Mouse (Mus musculus): ENCODE results near the gene B4galnt3. TPM values are rescaled to one million over a fixed set of nuclear protein-coding genes. Genes with fewer than 3 reads are reported as not detected.
A peak's percentile ranks its signal among the peaks of the same experiment; 100 is the strongest.

B4galnt3 gene
- 0.19 and 0.26 TPM in 2 replicates for polyA plus RNA-seq (2014; fragmentation: Nextera tagmentation; extraction: Ambion mirVana)

DNA sequence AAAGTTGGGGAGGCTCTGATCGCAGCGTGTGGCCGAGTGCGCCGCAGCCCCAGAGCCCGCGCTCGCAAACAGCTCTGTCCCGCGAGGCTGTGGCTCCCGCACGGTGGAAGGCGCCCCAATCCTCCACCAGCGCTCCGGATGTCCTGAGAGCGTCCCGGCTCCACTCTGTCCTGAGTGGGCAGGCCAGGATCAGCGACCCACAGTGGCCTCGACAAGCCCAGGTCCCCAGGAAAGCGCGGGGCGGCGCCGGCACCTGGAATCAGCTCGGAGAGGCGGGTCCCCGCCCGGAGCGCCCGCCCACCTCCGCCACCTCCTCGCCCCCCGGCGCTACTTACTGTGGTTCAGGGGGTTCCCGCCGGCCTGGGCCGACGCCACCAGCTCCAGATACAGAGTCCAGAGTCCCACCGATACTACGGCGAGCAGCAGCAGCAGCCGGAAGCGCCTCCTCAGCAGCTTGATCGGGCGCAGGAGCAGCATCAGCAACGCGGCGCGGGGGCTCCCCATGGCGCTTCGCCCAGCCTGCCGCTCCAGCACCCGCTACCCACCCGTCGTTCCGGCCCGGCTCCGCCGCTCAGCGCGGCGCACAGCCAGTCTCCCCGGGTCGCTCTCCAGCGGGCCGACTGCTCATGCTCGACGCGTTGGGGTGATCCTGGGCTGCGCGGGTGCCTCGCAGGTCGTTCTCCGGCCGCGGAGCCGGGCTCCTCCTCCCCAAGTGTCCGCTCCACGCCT lies at the start of gene B4galnt3, which contains the start of gene D330020A13Rik:
TSS of gene B4galnt3 (minus strand) at position 504 of the 729 bp plus-strand sequence.
TSS of gene D330020A13Rik (plus strand) at position 309 of the 729 bp plus-strand sequence.
- Histone ChIP-seq H3K4me3 (ENCODE audit: control insufficient read depth in 1 of 2, insufficient read depth in 1 of 2, low read depth in 1 of 2, low read length in 2 of 2) (peak within 1 kb of the TSS; percentile 68 to 69), H3K27ac (replicated peaks in 1 of 2; ENCODE audit: control insufficient read depth in 1 of 2, insufficient read depth in 1 of 2, low read depth in 2 of 2, low read length in 2 of 2) (no peak within 1 kb of the TSS), H3K36me3 (ENCODE audit: control insufficient read depth, insufficient read depth, low read length) (no peaks in the 10 kb centered on the region), H3K4me2 (ENCODE audit: low read length) (peak within 1 kb of the TSS; percentile 99), H3K27me3 (ENCODE audit: control insufficient read depth, insufficient read depth, low read length) (peaks cover 25% of the 10 kb centered on the region), H3K4me1 (ENCODE audit: control insufficient read depth in 2 of 2, insufficient read depth in 2 of 2, low read length in 2 of 2) (peaks cover 0 to 3% of the 10 kb centered on the region in 2 experiments; a peak in 1 of 4 replicates), H3K9me3 (ENCODE audit: control insufficient read depth, low read length) (no peaks in the 10 kb centered on the region), H3K9ac (ENCODE audit: low read length) (peak within 1 kb of the TSS; percentile 68)
- 0% methylated on average over 71 of the region's 79 CpGs for WGBS
- ATAC-seq (ENCODE audit: insufficient number of reproducible peaks, insufficient read depth, low FRiP score, low read depth), result peak; percentile 29

DNA sequence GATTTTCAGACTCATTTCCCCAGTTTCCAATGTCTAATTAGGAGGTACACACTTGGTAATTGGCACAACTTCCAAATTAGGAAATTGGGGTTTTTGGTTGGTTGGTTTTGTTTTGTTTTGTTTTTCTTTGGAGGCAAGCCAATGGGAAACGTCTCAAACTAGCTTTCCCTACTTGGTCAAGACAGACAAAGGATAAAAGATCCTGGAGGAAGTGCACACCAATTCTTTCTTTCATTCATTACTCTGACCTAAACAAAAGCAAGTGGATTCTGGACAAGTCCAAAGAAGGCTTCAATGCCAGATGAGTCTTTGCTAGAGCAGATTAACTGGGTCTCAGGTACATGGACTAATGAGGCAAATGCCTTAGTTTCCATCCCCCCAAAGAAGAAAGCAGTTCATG lies 49.6 kb upstream of the B4galnt3 start:
- no peak for ATAC-seq (ENCODE audit: insufficient number of reproducible peaks, insufficient read depth, low FRiP score, low read depth)
- Histone ChIP-seq H3K4me2 (ENCODE audit: low read length) (no peak overlapping the region), H3K27me3 (ENCODE audit: control insufficient read depth, insufficient read depth, low read length) (no peaks in the 10 kb centered on the region), H3K36me3 (ENCODE audit: control insufficient read depth, insufficient read depth, low read length) (peaks cover 93% of the 10 kb centered on the region), H3K27ac (replicated peaks in 1 of 2; ENCODE audit: control insufficient read depth in 1 of 2, insufficient read depth in 1 of 2, low read depth in 2 of 2, low read length in 2 of 2) (no peak overlapping the region), H3K4me1 (ENCODE audit: control insufficient read depth in 2 of 2, insufficient read depth in 2 of 2, low read length in 2 of 2) (no peaks in the 10 kb centered on the region), H3K9me3 (ENCODE audit: control insufficient read depth, low read length) (no peaks in the 10 kb centered on the region), H3K4me3 (ENCODE audit: control insufficient read depth in 1 of 2, insufficient read depth in 1 of 2, low read depth in 1 of 2, low read length in 2 of 2) (no peak overlapping the region), H3K9ac (ENCODE audit: low read length) (no peak overlapping the region)
- 74% methylated on average over 1 of the region's 1 CpGs for WGBS

DNA sequence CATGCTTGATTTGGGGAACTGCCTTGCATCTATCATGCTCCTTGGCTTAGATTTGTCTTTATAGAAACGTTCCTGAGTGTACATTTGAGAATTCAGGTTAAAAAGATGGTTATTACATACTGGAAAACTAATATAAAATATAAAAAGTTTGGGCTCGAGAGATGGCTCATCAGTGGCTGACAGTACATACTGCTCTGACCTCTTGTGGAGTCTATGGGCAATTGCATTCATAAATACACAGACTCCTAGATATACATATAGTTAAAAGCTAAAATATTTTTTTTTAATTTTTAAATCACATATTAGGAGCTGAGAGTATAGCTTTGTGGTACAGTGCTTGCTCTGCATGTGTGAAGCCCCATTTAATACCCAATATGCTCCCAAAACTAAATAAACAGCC lies 38.0 kb upstream of the B4galnt3 start:
- Histone ChIP-seq H3K27ac (replicated peaks in 1 of 2; ENCODE audit: control insufficient read depth in 1 of 2, insufficient read depth in 1 of 2, low read depth in 2 of 2, low read length in 2 of 2) (no peak overlapping the region), H3K9ac (ENCODE audit: low read length) (no peak overlapping the region), H3K27me3 (ENCODE audit: control insufficient read depth, insufficient read depth, low read length) (no peaks in the 10 kb centered on the region), H3K9me3 (ENCODE audit: control insufficient read depth, low read length) (no peaks in the 10 kb centered on the region), H3K4me3 (ENCODE audit: control insufficient read depth in 1 of 2, insufficient read depth in 1 of 2, low read depth in 1 of 2, low read length in 2 of 2) (no peak overlapping the region), H3K4me2 (ENCODE audit: low read length) (no peak overlapping the region), H3K4me1 (ENCODE audit: control insufficient read depth in 2 of 2, insufficient read depth in 2 of 2, low read length in 2 of 2) (no peaks in the 10 kb centered on the region), H3K36me3 (ENCODE audit: control insufficient read depth, insufficient read depth, low read length) (peaks cover 91% of the 10 kb centered on the region)
- no peak for ATAC-seq (ENCODE audit: insufficient number of reproducible peaks, insufficient read depth, low FRiP score, low read depth)
- 76% methylated on average over 2 of the region's 2 CpGs for WGBS

DNA sequence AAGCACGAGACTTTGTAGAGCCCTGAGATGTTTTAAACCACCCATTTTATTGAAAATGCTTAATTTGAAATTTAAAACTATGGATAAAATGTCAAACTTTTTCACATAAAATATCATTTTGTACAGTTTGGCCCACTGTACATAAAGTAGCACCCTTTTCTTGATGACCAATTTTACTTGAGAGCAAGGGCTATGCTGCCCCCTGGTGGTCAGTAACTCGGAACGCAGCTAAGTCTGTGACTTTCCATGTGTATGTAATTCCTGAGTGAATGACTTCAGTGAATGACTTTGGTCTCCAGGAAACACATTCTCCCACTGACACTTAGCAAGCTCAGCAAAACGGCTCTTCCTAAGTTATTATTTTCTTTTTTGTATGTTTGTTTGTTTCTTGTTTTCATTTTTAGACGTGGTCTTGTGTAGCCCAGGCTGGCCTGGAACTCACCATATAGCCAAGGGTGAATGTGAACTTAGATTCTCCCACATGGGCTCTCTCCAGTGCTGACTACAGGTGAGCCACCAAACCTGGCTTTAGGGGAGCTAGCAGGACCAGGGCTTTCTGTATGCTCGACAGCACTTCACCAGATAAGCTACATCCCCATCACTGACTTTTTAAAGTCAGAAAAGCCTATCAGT lies 30.1 kb upstream of the B4galnt3 start:
- Histone ChIP-seq H3K27me3 (ENCODE audit: control insufficient read depth, insufficient read depth, low read length) (no peaks in the 10 kb centered on the region), H3K36me3 (ENCODE audit: control insufficient read depth, insufficient read depth, low read length) (peaks cover 31% of the 10 kb centered on the region), H3K4me1 (ENCODE audit: control insufficient read depth in 2 of 2, insufficient read depth in 2 of 2, low read length in 2 of 2) (no peaks in the 10 kb centered on the region), H3K4me3 (ENCODE audit: control insufficient read depth in 1 of 2, insufficient read depth in 1 of 2, low read depth in 1 of 2, low read length in 2 of 2) (no peak overlapping the region), H3K9me3 (ENCODE audit: control insufficient read depth, low read length) (no peaks in the 10 kb centered on the region), H3K4me2 (ENCODE audit: low read length) (no peak overlapping the region), H3K9ac (ENCODE audit: low read length) (no peak overlapping the region), H3K27ac (replicated peaks in 1 of 2; ENCODE audit: control insufficient read depth in 1 of 2, insufficient read depth in 1 of 2, low read depth in 2 of 2, low read length in 2 of 2) (no peak overlapping the region)
- WGBS, result 26% methylated on average over 6 of the region's 6 CpGs
- no peak for ATAC-seq (ENCODE audit: insufficient number of reproducible peaks, insufficient read depth, low FRiP score, low read depth)

DNA sequence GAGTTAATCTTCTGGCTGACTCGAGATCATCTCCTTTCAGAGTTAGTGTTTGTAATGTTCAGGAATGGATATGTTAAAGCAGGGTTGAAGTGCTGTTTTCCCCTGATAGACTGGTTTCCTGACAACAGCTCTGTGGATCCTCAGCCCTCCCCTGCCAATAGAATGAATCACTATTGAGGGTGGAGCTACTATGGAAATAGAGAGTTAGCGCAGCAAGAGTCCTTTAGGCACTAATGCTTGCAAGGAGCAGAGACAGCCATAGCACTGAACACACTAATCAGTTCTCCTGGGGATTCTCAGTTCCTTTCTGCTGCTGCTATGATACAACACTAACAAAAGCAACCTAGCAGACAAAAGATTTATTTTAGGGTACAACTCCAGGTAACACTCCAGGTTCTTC lies 26.0 kb upstream of the B4galnt3 start:
- Histone ChIP-seq H3K4me1 (ENCODE audit: control insufficient read depth in 2 of 2, insufficient read depth in 2 of 2, low read length in 2 of 2) (no peaks in the 10 kb centered on the region), H3K9me3 (ENCODE audit: control insufficient read depth, low read length) (no peaks in the 10 kb centered on the region), H3K27me3 (ENCODE audit: control insufficient read depth, insufficient read depth, low read length) (no peaks in the 10 kb centered on the region), H3K27ac (replicated peaks in 1 of 2; ENCODE audit: control insufficient read depth in 1 of 2, insufficient read depth in 1 of 2, low read depth in 2 of 2, low read length in 2 of 2) (no peak overlapping the region), H3K4me2 (ENCODE audit: low read length) (no peak overlapping the region), H3K4me3 (ENCODE audit: control insufficient read depth in 1 of 2, insufficient read depth in 1 of 2, low read depth in 1 of 2, low read length in 2 of 2) (no peak overlapping the region), H3K36me3 (ENCODE audit: control insufficient read depth, insufficient read depth, low read length) (peaks cover 14% of the 10 kb centered on the region), H3K9ac (ENCODE audit: low read length) (no peak overlapping the region)
- no peak for ATAC-seq (ENCODE audit: insufficient number of reproducible peaks, insufficient read depth, low FRiP score, low read depth)
- WGBS, result 56% methylated on average over 2 of the region's 2 CpGs

DNA sequence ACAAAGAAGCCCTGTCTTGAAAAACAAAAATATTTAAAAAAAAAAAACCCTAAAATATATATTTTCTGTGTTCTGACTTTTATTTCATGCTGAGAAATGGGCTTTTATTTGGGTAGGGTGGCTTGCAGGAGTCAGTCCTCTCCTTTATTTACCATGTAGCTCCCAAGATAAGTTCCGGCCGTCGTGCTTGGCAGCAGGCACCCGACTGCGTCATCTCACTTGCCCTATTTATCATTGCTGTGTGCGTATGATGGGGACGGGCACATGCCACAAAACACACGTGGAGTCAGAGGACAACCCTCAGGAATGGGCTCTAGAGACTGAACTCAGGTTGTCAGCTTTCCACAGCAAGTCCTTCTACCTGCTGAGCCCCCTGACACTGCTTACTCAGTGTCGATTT lies 24.8 kb upstream of the B4galnt3 start:
- H3K4me2 ChIP-seq (ENCODE audit: low read length), result no peak overlapping the region
- 0 out of 2 replicates have a peak, but pooled peaks cover 4% of the 10 kb centered on the region for H3K36me3 ChIP-seq (ENCODE audit: control insufficient read depth, insufficient read depth, low read length)
- H3K27me3 ChIP-seq (ENCODE audit: control insufficient read depth, insufficient read depth, low read length), result no peaks in the 10 kb centered on the region
- WGBS, result 83% methylated on average over 9 of the region's 9 CpGs
- no peak overlapping the region for H3K27ac ChIP-seq (replicated peaks in 1 of 2; ENCODE audit: control insufficient read depth in 1 of 2, insufficient read depth in 1 of 2, low read depth in 2 of 2, low read length in 2 of 2)
- no peaks in the 10 kb centered on the region for H3K9me3 ChIP-seq (ENCODE audit: control insufficient read depth, low read length)
- H3K9ac ChIP-seq (ENCODE audit: low read length), result no peak overlapping the region
- no peak overlapping the region for H3K4me3 ChIP-seq (ENCODE audit: control insufficient read depth in 1 of 2, insufficient read depth in 1 of 2, low read depth in 1 of 2, low read length in 2 of 2)
- no peak for ATAC-seq (ENCODE audit: insufficient number of reproducible peaks, insufficient read depth, low FRiP score, low read depth)
- H3K4me1 ChIP-seq (ENCODE audit: control insufficient read depth in 2 of 2, insufficient read depth in 2 of 2, low read length in 2 of 2), result no peaks in the 10 kb centered on the region

DNA sequence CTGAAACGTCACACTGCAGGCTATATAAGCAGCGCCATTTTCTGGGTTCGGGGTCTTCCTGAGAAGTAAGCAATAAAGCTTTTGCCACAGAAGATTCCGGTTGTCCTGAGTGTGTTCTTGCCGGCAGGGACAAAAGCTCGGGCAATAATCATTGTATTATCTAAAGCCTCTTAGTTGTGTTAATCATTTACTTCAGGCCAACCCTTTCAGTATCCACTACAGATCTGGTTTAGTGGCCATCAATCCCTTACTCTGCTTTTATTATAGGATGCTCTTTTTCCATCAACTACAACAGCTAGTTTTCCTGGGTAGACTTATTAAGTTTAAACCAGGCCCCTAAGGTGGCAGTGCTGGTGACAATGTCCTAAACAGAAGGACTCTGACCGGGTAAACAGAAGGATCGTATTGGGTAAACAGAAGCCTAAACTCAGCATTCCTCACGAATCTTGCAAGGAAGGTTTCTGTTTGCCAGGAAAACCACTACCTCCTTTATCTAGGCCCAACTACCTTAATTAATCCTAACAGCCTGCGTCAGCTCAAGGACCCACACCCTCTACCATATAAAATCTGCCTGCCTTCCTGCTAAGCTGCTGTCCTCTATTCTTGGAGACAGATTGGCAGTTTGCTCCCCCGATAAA lies 24.1 kb upstream of the B4galnt3 start:
- Histone ChIP-seq H3K4me3 (ENCODE audit: control insufficient read depth in 1 of 2, insufficient read depth in 1 of 2, low read depth in 1 of 2, low read length in 2 of 2) (no peak overlapping the region), H3K4me1 (ENCODE audit: control insufficient read depth in 2 of 2, insufficient read depth in 2 of 2, low read length in 2 of 2) (no peaks in the 10 kb centered on the region), H3K36me3 (ENCODE audit: control insufficient read depth, insufficient read depth, low read length) (no peaks in the 10 kb centered on the region), H3K27ac (replicated peaks in 1 of 2; ENCODE audit: control insufficient read depth in 1 of 2, insufficient read depth in 1 of 2, low read depth in 2 of 2, low read length in 2 of 2) (no peak overlapping the region), H3K9me3 (ENCODE audit: control insufficient read depth, low read length) (no peaks in the 10 kb centered on the region), H3K9ac (ENCODE audit: low read length) (no peak overlapping the region), H3K27me3 (ENCODE audit: control insufficient read depth, insufficient read depth, low read length) (no peaks in the 10 kb centered on the region), H3K4me2 (ENCODE audit: low read length) (no peak overlapping the region)
- WGBS, result 78% methylated on average over 11 of the region's 11 CpGs
- no peak for ATAC-seq (ENCODE audit: insufficient number of reproducible peaks, insufficient read depth, low FRiP score, low read depth)
